Mouse (Mus musculus): ENCODE measurements at regions not wholly inside any gene's neighbourhood (a gene's known extent, or its start where the extent isn't known, plus 50 kb on each side); places are given as distances from the start of the nearest gene placed in this dataset.

DNA sequence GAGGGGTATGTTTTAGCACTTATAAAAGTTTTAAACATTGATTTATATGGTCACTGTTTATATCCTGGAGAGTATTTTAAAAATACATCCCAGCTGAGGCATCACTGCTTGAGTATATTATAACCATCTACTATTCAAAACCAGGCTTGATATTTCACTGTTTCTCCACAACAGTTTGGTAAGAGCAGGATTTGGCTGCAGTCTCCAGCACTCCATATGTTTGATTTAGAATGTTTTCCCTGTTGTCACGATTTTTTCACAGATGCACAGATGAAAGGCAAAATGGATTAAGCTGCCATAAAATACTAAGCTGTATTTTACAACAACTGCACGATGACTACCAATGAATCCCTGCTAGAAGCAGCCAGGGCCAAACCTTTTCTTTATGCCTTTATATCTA lies 166.6 kb downstream of the Cox7b2 start:
- DNase-seq (ENCODE audit: low spot score in 2 of 2): peak; percentile 15 to 57
- intact Hi-C loops (cut with DNase I): no loop called here

GRCm38 (mm10) chr5:71366196-71366858 lies 181.7 kb downstream of the Cox7b2 start:
- DNase-seq (ENCODE audit: low spot score in 2 of 2): no peak
- intact Hi-C loops (cut with DNase I): no loop called here

DNA sequence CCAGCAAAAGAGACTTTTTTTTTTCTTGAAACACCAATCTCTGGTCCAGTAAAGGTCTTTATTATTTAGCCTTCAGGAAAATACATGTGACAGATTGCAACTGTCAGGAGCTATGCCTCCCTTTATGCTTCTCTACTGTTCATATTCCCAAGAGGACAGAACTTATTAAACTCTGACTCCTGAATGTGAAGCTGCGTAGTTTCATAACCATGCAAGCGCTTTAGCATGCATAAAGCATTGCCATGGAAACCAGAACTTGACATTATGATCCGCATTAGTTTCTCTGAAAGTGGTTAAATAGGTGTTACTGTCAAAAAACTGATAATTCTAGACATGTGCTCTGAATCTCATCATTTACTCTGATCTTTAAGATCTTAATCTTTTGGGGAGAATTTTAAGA lies 206.5 kb downstream of the Cox7b2 start:
- no peak for DNase-seq (ENCODE audit: low spot score in 2 of 2)
- intact Hi-C loops (cut with DNase I): no loop called here

- DNase-seq (ENCODE audit: low spot score in 2 of 2): no peak
- intact Hi-C loops (cut with DNase I): no loop called here
Measured at GRCm38 (mm10) chr5:71309414-71309813, 213.8 kb upstream of the Gabra2 start.

DNA sequence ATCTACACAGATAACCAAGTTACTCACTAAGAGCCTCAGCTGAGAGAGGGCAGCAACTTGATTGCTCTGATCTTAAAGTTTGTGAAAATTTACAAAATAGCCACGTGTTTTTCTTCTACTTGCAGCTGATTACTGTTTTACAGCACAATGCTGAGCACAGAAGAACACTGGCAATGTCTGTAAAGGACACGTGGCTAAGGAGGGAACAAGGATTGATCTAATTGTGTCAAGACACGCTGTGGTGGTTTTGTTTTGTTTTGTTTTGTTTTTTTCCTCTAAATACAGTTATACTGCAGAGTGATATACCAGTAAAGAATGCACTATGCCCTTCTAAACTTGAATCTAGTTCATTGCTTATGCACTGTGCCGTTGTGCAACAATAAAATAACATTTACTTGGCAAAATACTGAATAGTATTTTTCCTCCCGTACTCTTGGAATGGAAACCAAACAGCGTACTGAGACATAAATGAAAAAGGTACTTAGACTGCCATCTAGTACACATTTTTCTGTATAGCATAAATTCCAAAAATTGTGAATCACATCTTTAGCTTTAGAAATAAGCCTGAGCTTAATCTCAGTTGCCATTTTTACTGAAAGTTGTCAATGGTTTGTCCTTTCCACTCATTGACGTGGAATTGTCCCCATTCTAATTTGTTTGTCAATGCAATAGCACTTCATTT lies 166.7 kb upstream of the Gabra2 start:
- DNase-seq (ENCODE audit: low spot score in 2 of 2): peak in 1 of 2 experiments; percentile 14
- intact Hi-C loops (cut with DNase I): loop anchor here (10.0 kb wide), 1 partner anchor 168 kb away; the partner anchor contains the start of gene Gabra2

- DNase-seq (ENCODE audit: low spot score in 2 of 2): no peak
- intact Hi-C loops (cut with DNase I): no loop called here
Measured at GRCm38 (mm10) chr5:71249273-71249672, 153.6 kb upstream of the Gabra2 start.

DNA sequence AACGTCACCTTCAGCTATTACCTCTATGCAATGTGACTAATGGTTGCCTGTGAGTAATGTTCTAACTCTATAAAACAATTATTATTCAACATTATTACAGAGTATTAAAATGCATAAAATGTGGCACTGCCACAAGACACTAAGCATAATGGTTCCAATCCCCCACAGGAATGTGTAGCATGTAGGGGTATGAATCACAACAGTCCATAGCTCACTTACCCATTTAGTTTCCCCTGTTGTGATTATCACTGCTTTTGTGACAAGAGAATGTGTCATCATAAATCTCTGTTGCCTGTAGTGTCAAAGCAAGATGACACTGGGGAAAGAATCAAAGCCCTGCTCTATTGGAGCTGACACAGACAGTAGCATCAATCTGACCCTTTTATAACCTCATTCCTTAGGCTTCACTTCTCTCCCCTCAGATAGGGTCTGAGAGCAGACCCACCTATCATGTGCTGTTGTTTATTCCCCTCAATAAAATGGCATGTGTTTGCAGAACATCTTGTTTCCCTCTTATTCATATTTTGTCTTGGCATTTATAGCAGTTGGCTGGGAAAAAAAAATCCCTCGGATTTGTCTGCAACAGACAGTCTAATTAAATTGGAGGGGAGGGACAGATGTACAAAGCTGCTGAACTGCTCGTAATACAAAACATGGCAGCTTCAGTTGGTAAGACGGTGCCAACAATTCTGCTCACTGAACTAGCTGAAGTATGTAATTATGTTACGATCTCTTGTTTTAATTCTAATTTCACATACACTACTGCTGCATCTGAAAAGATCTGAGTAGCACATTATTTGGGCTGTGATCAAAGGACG lies 152.9 kb upstream of the Gabra2 start:
- peak in 1 of 2 experiments; percentile 2 for DNase-seq (ENCODE audit: low spot score in 2 of 2)
- intact Hi-C loops (cut with DNase I): no loop called here

GRCm38 (mm10) chr5:71227615-71228014 lies 132.0 kb upstream of the Gabra2 start:
- DNase-seq (ENCODE audit: low spot score in 2 of 2): peak in 1 of 2 experiments; percentile 3
- intact Hi-C loops (cut with DNase I): no loop called here

DNA sequence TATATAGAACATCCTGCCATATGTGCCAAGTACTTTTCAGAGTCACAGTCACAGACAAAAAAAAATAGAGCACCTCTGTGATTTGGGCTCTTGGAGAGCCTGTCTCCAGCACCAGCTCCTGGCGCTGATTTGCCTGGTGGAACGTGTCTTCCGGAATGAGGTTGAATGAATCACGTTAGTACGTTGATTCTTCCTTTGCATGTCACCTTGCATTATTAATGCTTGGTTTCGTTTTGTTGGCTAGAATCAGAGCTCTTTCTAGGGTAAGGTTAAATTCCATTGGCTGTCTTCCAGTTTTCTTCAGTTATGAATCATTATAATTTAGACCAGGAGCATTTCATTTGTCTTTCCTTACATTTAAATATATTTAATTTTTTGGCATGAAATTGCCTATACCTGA lies 105.2 kb upstream of the Gabra2 start:
- no peak for DNase-seq (ENCODE audit: low spot score in 2 of 2)
- intact Hi-C loops (cut with DNase I): no loop called here

GRCm38 (mm10) chr5:71177316-71177715 lies 81.7 kb upstream of the Gabra2 start:
- DNase-seq (ENCODE audit: low spot score in 2 of 2): no peak
- intact Hi-C loops (cut with DNase I): no loop called here

DNA sequence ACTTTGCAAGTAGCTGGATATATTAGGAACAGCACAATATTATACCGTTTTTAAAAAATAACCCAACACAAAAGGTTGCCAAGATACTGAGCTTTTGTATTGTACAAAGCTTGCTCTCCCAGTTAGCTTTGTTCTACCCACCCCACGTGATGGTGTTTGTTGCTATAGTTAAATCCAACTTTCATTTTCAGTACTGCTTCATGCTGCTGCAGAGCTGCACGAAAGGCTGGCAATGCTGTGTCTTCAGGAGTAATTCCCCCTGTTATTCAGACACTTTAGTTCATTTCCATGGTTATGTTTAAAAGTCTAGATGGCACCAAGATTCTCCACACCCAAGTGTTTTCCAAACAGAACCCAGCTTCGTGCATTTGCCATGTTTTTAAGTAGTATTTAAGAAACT lies 74.7 kb upstream of the Gabra2 start:
- DNase-seq (ENCODE audit: low spot score in 2 of 2): peak; percentile 7 to 9
- intact Hi-C loops (cut with DNase I): no loop called here
